Mouse (Mus musculus) yolk sac, embryonic 10.5 days (tissue): ENCODE measurements at regions not wholly inside any gene's neighbourhood (a gene's known extent, or its start where the extent isn't known, plus 50 kb on each side); places are given as distances from the start of the nearest gene placed in this dataset.
"Not testable (repeated sequence)": the region's sequence is repeated elsewhere in the genome, so short reads cannot be mapped to it uniquely, and the experiment has no call there.

Source experiments
- DNase-seq: peaks from one replicate; pipeline ENCODE4 v3.0.0-alpha.2; 2017; ENCODE audit warnings: low spot score

GRCm38 (mm10) chr4:131416209-131416608 is 421.9 kb downstream of the Ptpru start:
- no peak for DNase-seq

GRCm38 (mm10) chr4:131417159-131417748 is 420.8 kb downstream of the Ptpru start:
- DNase-seq, result no peak

- DNase-seq, result no peak
These were observed 412.8 kb downstream of the Ptpru start for GRCm38 (mm10) chr4:131425311-131425710.

GRCm38 (mm10) chr4:131427871-131428270 is 410.2 kb downstream of the Ptpru start:
- DNase-seq, result no peak

GRCm38 (mm10) chr4:131429356-131429755 is 408.7 kb downstream of the Ptpru start:
- DNase-seq, result no peak

GRCm38 (mm10) chr4:131430420-131430819 is 407.7 kb downstream of the Ptpru start:
- no peak for DNase-seq

- peak; percentile 31 for DNase-seq
These were observed 406.9 kb downstream of the Ptpru start for GRCm38 (mm10) chr4:131431188-131431587.

- DNase-seq, result no peak
These were observed 405.4 kb downstream of the Ptpru start for GRCm38 (mm10) chr4:131432591-131433177.

GRCm38 (mm10) chr4:131435222-131435621 is 402.9 kb downstream of the Ptpru start:
- no peak for DNase-seq

GRCm38 (mm10) chr4:131438403-131438802 is 399.7 kb downstream of the Ptpru start:
- DNase-seq, result no peak

GRCm38 (mm10) chr4:131438883-131439282 is 399.2 kb downstream of the Ptpru start:
- no peak for DNase-seq

- no peak for DNase-seq
These were observed 397.2 kb downstream of the Ptpru start for GRCm38 (mm10) chr4:131440845-131441244.

- no peak for DNase-seq
These were observed 394.6 kb downstream of the Ptpru start for GRCm38 (mm10) chr4:131443518-131443917.

GRCm38 (mm10) chr4:131450296-131450695 is 387.8 kb downstream of the Ptpru start:
- DNase-seq, result not testable (repeated sequence)

GRCm38 (mm10) chr4:131457551-131457950 is 380.5 kb downstream of the Ptpru start:
- no peak for DNase-seq

GRCm38 (mm10) chr4:131459746-131460145 is 378.3 kb downstream of the Ptpru start:
- DNase-seq, result no peak

GRCm38 (mm10) chr4:131461312-131461711 is 376.8 kb downstream of the Ptpru start:
- DNase-seq, result no peak

- DNase-seq, result no peak
These were observed 376.4 kb downstream of the Ptpru start for GRCm38 (mm10) chr4:131461728-131462127.

GRCm38 (mm10) chr4:131475023-131475422 is 363.1 kb downstream of the Ptpru start:
- DNase-seq, result no peak

GRCm38 (mm10) chr4:131478923-131479322 is 359.2 kb downstream of the Ptpru start:
- no peak for DNase-seq

GRCm38 (mm10) chr4:131483958-131484605 is 354.0 kb downstream of the Ptpru start:
- no peak for DNase-seq

GRCm38 (mm10) chr4:131484607-131485111 is 353.4 kb downstream of the Ptpru start:
- peak; percentile 19 for DNase-seq

- no peak for DNase-seq
These were observed 352.8 kb downstream of the Ptpru start for GRCm38 (mm10) chr4:131485126-131485825.
